Mouse (Mus musculus): ENCODE results near the gene Rbm24. TPM values are rescaled to one million over a fixed set of nuclear protein-coding genes. Genes with fewer than 3 reads are reported as not detected.
A peak's percentile ranks its signal among the peaks of the same experiment; 100 is the strongest.

Rbm24 gene
- 10 to 100 TPM in 1 of 2 experiments, 1 to 10 TPM in 1; 8.8 to 20.3 TPM for total RNA-seq (2021)
- long read RNA-seq, experiment 1, partial matches to known transcripts: 0 of 7 reads
- long read RNA-seq, experiment 1, other reads (novel, unspliced or antisense): 3 of 7 reads
- long read RNA-seq, experiment 2, partial matches to known transcripts: 0 of 8 reads
- long read RNA-seq, experiment 2, other reads (novel, unspliced or antisense): 3 of 8 reads

GRCm38 (mm10) chr13:46418141-46418601, at the start of gene Rbm24:
Gene Rbm24 (plus strand): TSS chr13:46418434.
- DNase-seq: peak; percentile 68

GRCm38 (mm10) chr13:46372884-46373283, 45.4 kb upstream of the Rbm24 start:
- DNase-seq: no peak

GRCm38 (mm10) chr13:46375371-46375770, 42.9 kb upstream of the Rbm24 start:
- no peak for DNase-seq

GRCm38 (mm10) chr13:46387396-46387795, 30.8 kb upstream of the Rbm24 start:
- no peak for DNase-seq

DNA sequence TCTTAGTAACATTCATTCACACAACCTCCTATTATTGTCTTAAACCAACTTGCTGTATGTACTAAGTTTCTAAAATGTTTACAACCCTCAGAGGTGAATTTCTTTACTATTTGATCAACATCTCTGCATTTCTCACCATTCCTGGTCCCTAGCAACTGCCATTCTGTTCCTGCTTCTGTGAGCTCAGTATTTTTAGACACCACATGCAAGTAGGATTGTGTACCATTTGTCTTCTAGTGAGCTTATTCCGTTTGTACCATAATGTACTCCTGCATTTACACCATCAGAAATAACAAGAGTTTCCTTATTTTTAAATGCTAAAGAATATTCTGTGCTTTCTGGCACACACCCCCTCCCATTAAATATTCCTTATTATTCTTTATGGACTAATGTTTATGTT, 26.6 kb upstream of the Rbm24 start:
- DNase-seq: no peak

- DNase-seq: no peak
Measured at GRCm38 (mm10) chr13:46392893-46393292, 25.3 kb upstream of the Rbm24 start.

DNA sequence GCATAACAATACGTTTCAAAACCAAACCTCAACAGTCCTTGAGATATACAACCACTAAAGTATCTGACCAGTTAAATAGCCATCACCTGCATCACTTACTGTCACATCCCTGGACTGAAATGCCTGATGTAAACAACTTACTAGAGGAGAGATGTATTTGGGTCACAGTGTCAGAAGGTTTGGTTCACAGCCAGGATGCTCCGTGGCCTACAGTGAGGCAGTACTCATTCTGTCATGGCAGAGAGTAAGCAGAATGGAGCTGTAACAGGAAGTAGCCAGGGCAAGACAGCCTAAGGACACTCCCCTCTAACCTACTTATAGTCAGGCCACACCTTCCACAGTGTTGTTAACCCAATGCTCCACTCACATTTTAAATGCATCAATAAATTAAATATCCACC, 24.3 kb upstream of the Rbm24 start:
- no peak for DNase-seq

DNA sequence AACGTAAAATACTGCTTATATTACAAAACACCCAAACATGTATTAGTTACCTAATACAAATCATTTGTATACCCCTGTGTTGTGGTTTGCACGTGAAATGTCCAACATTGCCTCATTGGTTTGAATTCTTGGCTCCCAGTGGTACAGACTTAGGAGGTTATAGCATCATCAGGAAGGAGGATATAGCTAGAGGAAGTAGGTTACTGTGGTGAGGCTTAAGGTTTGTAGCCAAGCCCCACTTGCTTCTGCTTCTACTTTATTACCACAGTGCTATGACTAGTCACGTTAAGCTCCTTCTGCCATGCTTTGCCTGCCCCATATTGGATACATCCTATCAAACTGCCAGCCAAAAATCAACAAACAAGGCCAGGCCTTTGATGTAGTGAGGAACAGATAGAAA, 21.0 kb upstream of the Rbm24 start:
- no peak for DNase-seq

- DNase-seq: peak; percentile 35
Measured at GRCm38 (mm10) chr13:46407151-46407550, 11.1 kb upstream of the Rbm24 start.

GRCm38 (mm10) chr13:46412247-46412646, 6.0 kb upstream of the Rbm24 start:
- no peak for DNase-seq

DNA sequence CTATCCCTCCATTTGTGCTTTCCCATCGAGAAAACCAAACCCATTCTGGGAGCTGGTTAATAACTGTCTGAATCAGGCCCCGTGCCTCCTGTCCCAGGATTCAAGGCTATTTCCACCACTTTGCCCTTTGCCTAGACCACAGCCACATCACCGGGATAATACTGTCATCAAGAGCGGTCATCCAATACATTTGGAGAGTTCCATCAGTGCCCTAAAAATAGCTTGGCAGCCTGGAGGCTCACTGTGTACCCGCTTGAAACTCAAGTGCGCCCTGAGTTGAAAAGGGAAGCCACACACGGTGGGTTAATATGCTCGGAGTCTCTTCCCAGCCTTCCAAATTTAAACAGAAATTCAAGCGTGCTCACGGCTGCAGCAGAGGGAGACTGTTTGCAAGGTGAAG, 4.6 kb upstream of the Rbm24 start:
- peak; percentile 6 for DNase-seq

DNA sequence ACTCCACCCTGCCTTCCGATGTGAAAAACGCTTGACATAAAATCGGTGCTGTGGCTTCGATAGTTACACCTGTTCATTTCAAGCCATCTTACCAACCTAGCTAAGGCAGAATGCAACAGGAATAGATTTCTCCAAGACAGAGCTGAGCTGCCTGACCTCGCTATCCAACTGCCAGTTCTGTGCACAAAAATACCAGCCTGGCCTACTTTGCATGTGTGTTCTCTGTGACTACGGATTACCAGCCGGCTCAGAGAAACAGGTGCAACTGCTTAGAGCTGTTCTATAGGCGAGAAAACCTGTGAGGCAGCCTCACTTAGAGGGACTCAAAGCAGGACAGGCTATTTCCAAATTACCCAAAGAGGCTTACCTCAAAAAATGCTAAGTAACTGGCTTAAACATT, 4.2 kb upstream of the Rbm24 start:
- no peak for DNase-seq

DNA sequence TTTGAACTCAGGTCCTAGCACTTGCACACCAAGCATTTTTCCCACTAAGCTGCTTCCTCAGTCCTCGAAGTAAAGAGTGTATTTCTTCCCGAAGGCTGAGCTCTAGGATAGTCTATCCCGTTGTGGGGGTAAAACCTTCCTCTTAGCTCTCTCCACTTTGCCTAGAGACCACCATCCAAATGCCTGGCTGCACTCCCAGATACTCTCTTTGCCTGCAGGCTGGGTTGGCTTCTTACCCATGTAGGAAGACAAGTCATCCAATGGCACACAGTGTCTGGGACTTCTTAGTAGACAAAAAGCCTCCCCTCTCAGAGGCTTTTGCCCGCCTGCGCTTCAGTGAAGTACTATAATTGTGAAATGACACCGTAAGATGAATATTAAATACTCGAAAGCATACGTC, 2.2 kb upstream of the Rbm24 start:
- DNase-seq: no peak

- DNase-seq: no peak
Measured at GRCm38 (mm10) chr13:46417594-46417993, 640 bp upstream of the Rbm24 start.

GRCm38 (mm10) chr13:46418731-46419545, 704 bp downstream of the Rbm24 start:
- DNase-seq: peak; percentile 40

GRCm38 (mm10) chr13:46419648-46420047, 1.4 kb downstream of the Rbm24 start:
- DNase-seq: no peak

DNA sequence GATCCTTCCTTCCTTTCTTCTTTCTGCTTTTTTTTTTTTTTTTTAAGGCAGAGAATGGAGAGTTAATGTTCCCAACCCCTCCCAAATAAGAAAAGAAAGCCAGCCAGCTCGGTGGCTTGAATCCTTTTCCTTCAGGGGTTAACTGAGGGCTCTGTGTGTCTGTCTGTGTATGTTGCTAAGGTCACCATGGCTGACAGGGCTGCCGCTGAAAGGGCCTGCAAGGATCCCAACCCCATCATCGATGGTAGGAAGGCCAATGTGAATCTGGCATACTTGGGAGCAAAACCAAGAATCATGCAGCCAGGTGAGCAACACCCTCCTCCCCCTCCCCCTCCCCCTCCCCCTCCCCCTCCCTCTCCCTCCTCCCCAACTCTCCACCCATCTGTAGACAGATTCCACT, 1.9 kb downstream of the Rbm24 start:
- no peak for DNase-seq

DNA sequence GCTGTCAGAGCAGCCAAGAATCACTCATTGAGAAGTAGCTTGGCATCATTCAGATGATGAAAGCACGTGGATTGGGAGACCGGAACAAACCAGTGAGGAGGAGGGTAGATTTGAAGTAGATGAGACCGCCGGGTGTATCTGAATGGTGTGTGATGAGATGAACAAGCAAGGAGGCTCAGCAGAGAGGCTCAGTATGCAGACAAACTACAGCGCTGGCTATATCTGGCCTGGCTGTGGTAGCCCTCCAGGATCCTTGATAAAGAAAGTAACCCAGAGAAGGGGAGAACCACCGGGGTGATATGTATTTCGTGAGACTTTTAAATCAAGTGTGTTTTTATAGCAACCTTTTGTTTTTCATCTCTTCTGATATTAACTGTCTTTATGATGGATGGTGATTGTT, 5.6 kb downstream of the Rbm24 start:
- no peak for DNase-seq

- no peak for DNase-seq
Measured at GRCm38 (mm10) chr13:46424376-46424775, 6.1 kb downstream of the Rbm24 start.

- no peak for DNase-seq
Measured at GRCm38 (mm10) chr13:46426651-46427269, 8.5 kb downstream of the Rbm24 start.

DNA sequence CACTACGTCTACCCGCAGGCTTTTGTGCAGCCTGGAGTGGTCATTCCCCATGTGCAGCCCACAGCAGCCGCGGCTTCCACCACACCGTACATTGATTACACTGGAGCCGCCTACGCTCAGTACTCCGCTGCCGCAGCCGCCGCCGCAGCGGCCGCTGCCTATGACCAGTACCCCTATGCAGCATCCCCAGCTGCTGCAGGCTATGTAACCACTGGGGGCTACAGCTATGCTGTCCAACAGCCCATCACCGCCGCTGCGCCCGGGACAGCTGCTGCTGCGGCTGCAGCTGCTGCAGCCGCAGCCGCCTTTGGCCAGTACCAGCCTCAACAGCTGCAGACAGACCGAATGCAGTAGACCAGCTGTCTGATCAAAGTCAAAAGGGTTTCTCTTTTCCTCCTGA, 10.7 kb downstream of the Rbm24 start:
- DNase-seq: no peak

GRCm38 (mm10) chr13:46429866-46430265, 11.6 kb downstream of the Rbm24 start:
- DNase-seq: no peak

DNA sequence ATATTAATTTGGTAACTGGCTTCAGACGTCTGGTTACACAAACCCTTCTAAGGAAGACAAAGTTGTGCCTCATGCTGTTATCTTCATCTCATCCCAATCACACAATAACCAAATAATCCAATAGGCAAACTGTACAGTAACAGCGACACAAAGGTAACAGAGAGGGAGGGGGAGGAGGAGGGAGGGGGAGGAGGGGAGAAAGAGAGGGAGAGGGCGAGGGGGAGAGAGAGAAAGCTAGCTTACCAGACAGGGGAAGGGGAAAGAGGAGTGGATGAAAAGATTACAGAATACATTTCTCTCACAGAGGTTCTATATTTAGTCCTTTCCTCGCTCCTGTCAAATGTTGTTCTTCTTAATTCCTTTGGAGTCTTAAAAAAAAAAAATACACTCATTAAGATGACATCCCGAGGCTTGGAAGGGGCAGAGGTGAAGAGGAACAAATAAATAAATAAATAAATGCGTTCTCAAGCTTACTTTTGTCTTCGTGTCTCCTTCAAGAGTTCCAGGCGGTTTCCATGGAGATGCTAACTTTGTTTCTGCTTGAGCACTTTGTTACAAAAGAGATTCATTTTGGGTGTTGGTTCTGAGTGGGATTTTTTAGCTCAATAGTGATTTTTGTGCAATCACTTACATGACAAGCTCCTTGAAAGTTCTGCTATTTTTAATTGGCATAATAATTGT, 15.8 kb downstream of the Rbm24 start:
- no peak for DNase-seq
